Comparison of ENCODE assay signal across 9 mouse cellular contexts in the genomic region with DNA sequence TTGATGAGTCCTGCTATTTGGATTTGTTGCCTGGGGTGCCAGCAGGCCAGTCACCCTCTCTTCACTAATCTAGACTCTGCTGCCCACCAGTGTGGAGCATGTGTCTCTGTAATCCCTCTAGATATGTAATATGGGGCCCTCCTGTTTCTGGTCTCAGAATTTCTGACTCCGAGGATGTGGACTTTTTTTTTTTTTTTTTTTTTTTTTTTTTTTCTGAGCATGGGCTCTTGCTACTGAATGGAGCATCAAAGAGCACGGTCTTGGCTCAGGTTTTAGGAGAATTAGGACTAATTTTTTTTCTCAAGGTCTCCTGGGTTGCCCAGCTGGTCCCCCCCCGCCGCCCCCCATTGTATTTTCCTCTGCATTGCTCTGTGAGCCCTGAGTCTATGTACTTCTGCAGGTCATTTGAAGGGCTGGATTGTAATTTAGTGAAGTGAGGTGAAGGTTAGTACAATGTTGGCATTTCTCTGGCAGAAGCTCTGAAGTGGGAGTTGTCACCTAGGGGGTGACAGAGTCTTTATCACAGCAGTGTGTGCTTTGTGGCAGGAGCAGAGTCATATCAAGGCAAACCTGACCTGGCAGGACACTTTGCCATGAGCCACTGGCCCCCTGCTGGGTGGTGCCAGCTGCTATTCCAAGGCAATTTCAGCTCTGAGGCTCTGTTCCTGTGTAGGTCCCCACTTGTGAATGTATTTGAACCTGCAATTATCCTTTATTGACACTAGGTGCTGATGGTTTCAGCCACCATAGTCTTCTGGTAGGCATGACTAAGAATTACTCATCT. TPM values are rescaled to one million over a fixed set of nuclear protein-coding genes. Genes with fewer than 3 reads are reported as not detected.
DNase-seq lines count a peak whose midpoint lies in the region; ATAC-seq and TF ChIP-seq lines count a peak whose summit lies in the region.
"Had no signal": no experiment of that assay in that cellular context is flagged by ENCODE, and none has a peak within 500 bp of the region (broad histone marks: within the 10 kb centered on the region; RNA-seq: fewer than 3 reads in every experiment).

No protein-coding gene starts in this region.

- H3K79me2 ChIP-seq in heart, adult 2 months (replicated peaks; ENCODE audit: control insufficient read depth, insufficient read depth, low read length): no peaks in the 10 kb centered on the region
- H3K79me2 ChIP-seq in C2C12 (ENCODE audit: control insufficient read depth, insufficient read depth): peaks cover 10% of the 10 kb centered on the region

- peak overlapping the region; percentile 87 for H3K27ac ChIP-seq in heart, adult 2 months
- no peak overlapping the region for H3K27ac ChIP-seq in heart, embryonic 15.5 days

- H3K9ac ChIP-seq in heart, adult 2 months (ENCODE audit: low read depth, low read length): peak overlapping the region; percentile 92
- no peak overlapping the region for H3K9ac ChIP-seq in heart, embryonic 15.5 days

- no peak overlapping the region for H3ac ChIP-seq in C2C12 (ENCODE audit: control insufficient read depth, insufficient read length, low read depth)

- peak in 1 of 2 experiments; percentile 75 for DNase-seq in heart, adult 2 months
- DNase-seq in heart, adult 8-10 months (ENCODE audit: low spot score): no peak
- DNase-seq in testis, postnatal 14 days (ENCODE audit: low spot score): no peak
- DNase-seq in urinary bladder, postnatal 4 days (ENCODE audit: low spot score in 2 of 2): no peak
- DNase-seq: adrenal gland, postnatal 36 days had no signal

- H3K36me3 ChIP-seq in heart, adult 2 months (ENCODE audit: control insufficient read depth, insufficient read depth, low read length): peaks cover 8% of the 10 kb centered on the region
- H3K36me3 ChIP-seq in C2C12 (ENCODE audit: control insufficient read depth, insufficient read depth): no peaks in the 10 kb centered on the region
- H3K36me3 ChIP-seq in heart, embryonic 15.5 days: no peaks in the 10 kb centered on the region

- peaks cover 1% of the 10 kb centered on the region for H3K79me3 ChIP-seq in C2C12 (ENCODE audit: low read depth)

- peak; percentile 73 for TF ChIP-seq CTCF in heart, adult 2 months (IDR thresholded peaks at IDR 0.05)
- TF ChIP-seq CTCF in C2C12 (IDR thresholded peaks at IDR 0.05; ENCODE audit: control insufficient read depth, insufficient read depth, insufficient read length): no peak

- peaks cover 4% of the 10 kb centered on the region for H3K4me1 ChIP-seq in heart, adult 2 months (ENCODE audit: control insufficient read depth, insufficient read depth, low read length)
- peaks cover 31% of the 10 kb centered on the region for H3K4me1 ChIP-seq in heart, embryonic 15.5 days (replicated peaks)

- no peaks in the 10 kb centered on the region for H3K27me3 ChIP-seq in heart, adult 2 months (ENCODE audit: control insufficient read depth, insufficient read depth, low read length)
- no peaks in the 10 kb centered on the region for H3K27me3 ChIP-seq in C2C12 (ENCODE audit: control insufficient read depth, insufficient read depth, insufficient read length)
- no peaks in the 10 kb centered on the region for H3K27me3 ChIP-seq in heart, embryonic 15.5 days

- intact Hi-C loops in heart, adult 2 months (cut with DNase I): loop anchor here (2.0 to 5.0 kb wide), 2 partner anchors 18 to 53 kb away; partner anchors contain the start of gene Morf4l1

- peak overlapping the region; percentile 90 for H3K4me3 ChIP-seq in heart, adult 2 months
- H3K4me3 ChIP-seq in C2C12 (ENCODE audit: insufficient read depth, poor library complexity, severe bottlenecking): no peak overlapping the region
- H3K4me3 ChIP-seq in heart, embryonic 15.5 days: 0 out of 2 replicates have a peak overlapping the region, but pooled peaks have one; percentile 76

- ATAC-seq in heart, embryonic 15.5 days (replicated peaks; ENCODE audit: insufficient number of reproducible peaks, insufficient read depth, low FRiP score, low read depth): no peak
- ATAC-seq in megakaryocyte-erythroid progenitor cell, adult 5-6 weeks (replicated peaks; ENCODE audit: low FRiP score, low TSS enrichment, poor library complexity, severe bottlenecking): peak; percentile 49
- ATAC-seq in inflammation-experienced regulatory T-cells, adult 6 months: no peak

- H3K4me2 ChIP-seq in heart, embryonic 15.5 days: peak overlapping the region; percentile 99; the same call in 1 of the 2 replicates

- H3K9me3 ChIP-seq in heart, embryonic 15.5 days (replicated peaks): no peaks in the 10 kb centered on the region

- 0 out of 2 replicates have a peak, but pooled peaks have one; percentile 15 for TF ChIP-seq POLR2A in heart, adult 2 months (IDR thresholded peaks at IDR 0.05; ENCODE audit: insufficient read depth, low read depth, low read length)

- 58% methylated on average over 4 of the region's 4 CpGs for WGBS in heart, adult 2 months
- WGBS in heart, embryonic 15.5 days: 62% methylated on average over 4 of the region's 4 CpGs

- peak; percentile 89 for TF ChIP-seq EP300 in heart, adult 2 months (IDR thresholded peaks at IDR 0.05; ENCODE audit: insufficient read depth, low read depth, low read length)

TF ChIP-seq in C2C12, 6 proteins besides CTCF, POLR2A, EP300 and RAD21:
- no peak for TF ChIP-seq USF1 (IDR thresholded peaks at IDR 0.05; ENCODE audit: low read depth)
- TF ChIP-seq FOSL1 (IDR thresholded peaks at IDR 0.05; ENCODE audit: insufficient read depth, low read length, poor library complexity, severe bottlenecking): peak; percentile 32
- no peak for TF ChIP-seq CEBPB (IDR thresholded peaks at IDR 0.05; ENCODE audit: low read depth)
- TF ChIP-seq MYOG (IDR thresholded peaks at IDR 0.05; ENCODE audit: control insufficient read depth, extremely low read depth, insufficient read length): no peak
- no peak for TF ChIP-seq MAX (IDR thresholded peaks at IDR 0.05)
- TF ChIP-seq MYOD1 (IDR thresholded peaks at IDR 0.05; ENCODE audit: control insufficient read depth, insufficient read length, low read depth): peak; percentile 3
TF ChIP-seq in C2C12: peak in this region for 2.

RNA-seq across cellular contexts. Expression of gene Adamts7, which starts 2.0 kb away (rescaled TPM):
- total RNA-seq in heart, adult 2 months (2021): 10 to 100 TPM; 11.8 to 14.5 TPM
- polyA plus RNA-seq in heart, adult 2 months (2012; rRNA removed): 36.3 and 56.3 TPM in 2 replicates
- 10 to 100 TPM; 11.2 to 18.0 (median 12.8) TPM for total RNA-seq in heart, adult 8-10 months (2022)
- polyA plus RNA-seq in C2C12 (2012; fragmentation: generic; extraction: Trizol): 9.8 TPM
- 8.9 and 11.3 TPM in 2 replicates for polyA plus RNA-seq in heart, embryonic 15.5 days (2015; fragmentation: Nextera tagmentation; extraction: Ambion mirVana)
- total RNA-seq in megakaryocyte-erythroid progenitor cell, adult 5-6 weeks (2014; fragmentation: Nextera tagmentation): not detected in 2 replicates
- total RNA-seq in megakaryocyte-erythroid progenitor cell, adult 5-6 weeks (2017): not detected in 2 replicates
- polyA plus RNA-seq in inflammation-experienced regulatory T-cells, adult 6 months (2017; shearing (Covaris generic)): not detected

RNA-seq across cellular contexts. Expression of gene Morf4l1, which starts 50.3 kb away (rescaled TPM):
- 100 to 1,000 TPM; 213 to 276 TPM for total RNA-seq in heart, adult 2 months (2021)
- 119 and 283 TPM in 2 replicates for polyA plus RNA-seq in heart, adult 2 months (2012; rRNA removed)
- 100 to 1,000 TPM; 219 to 244 (median 237) TPM for total RNA-seq in heart, adult 8-10 months (2022)
- 151 TPM for polyA plus RNA-seq in C2C12 (2012; fragmentation: generic; extraction: Trizol)
- 298 and 299 TPM in 2 replicates for polyA plus RNA-seq in heart, embryonic 15.5 days (2015; fragmentation: Nextera tagmentation; extraction: Ambion mirVana)
- 253 and 288 TPM in 2 replicates for total RNA-seq in megakaryocyte-erythroid progenitor cell, adult 5-6 weeks (2014; fragmentation: Nextera tagmentation)
- 217 and 277 TPM in 2 replicates for total RNA-seq in megakaryocyte-erythroid progenitor cell, adult 5-6 weeks (2017)
- 100 to 1,000 TPM; 287 to 345 (median 307) TPM for polyA plus RNA-seq in inflammation-experienced regulatory T-cells, adult 6 months (2017; shearing (Covaris generic))
